Mouse (Mus musculus) liver, embryonic 14.5 days (tissue): ENCODE results near the gene Myt1l. TPM values are rescaled to one million over a fixed set of nuclear protein-coding genes. Genes with fewer than 3 reads are reported as not detected.

Experiments used
- ATAC-seq: fragments of 200-750 bp; cut with Nextera tagmentation; 2 replicates; pipeline ENCODE4 v1.8.0; 2017; ENCODE audit warnings: moderate number of reproducible peaks, mild to moderate bottlenecking, moderate library complexity; ENCODE audit not compliant: insufficient read depth
- DNase-seq, 3 experiments: peaks; one replicate each; pipeline ENCODE4 v3.0.0-alpha.2; 2012 to 2013; ENCODE audit warnings: low read depth in 3 of 3, low spot score in 3 of 3
- H3K27ac ChIP-seq: fragments of 300-500 bp; sonication (generic); 2 replicates; pipeline ENCODE4 v1.5.1; 2014; ENCODE audit warnings: moderate library complexity, mild to moderate bottlenecking, control low read depth, inconsistent platforms
- H3K27me3 ChIP-seq: fragments of 300-500 bp; sonication (generic); 2 replicates; pipeline ENCODE4 v1.6.1; 2014; ENCODE audit warnings: mild to moderate bottlenecking, low read length, moderate library complexity; ENCODE audit not compliant: control insufficient read depth, insufficient read depth
- H3K36me3 ChIP-seq: fragments of 300-500 bp; sonication (generic); replicated peaks from 2 replicates; pipeline ENCODE4 v1.6.1; 2014; ENCODE audit warnings: low read depth; ENCODE audit not compliant: control insufficient read depth, insufficient read depth
- H3K4me1 ChIP-seq, 2 experiments: fragments of 200-500 bp in 1 of 2; fragments of 300-500 bp in 1 of 2; sonication (generic) in 1 of 2; replicated peaks; 2 replicates each; pipeline ENCODE4 v1.6.1; 2012 to 2014; ENCODE audit warnings: antibody characterized with exemption in 1 of 2, inconsistent platforms in 1 of 2, low read length in 1 of 2; ENCODE audit not compliant: control insufficient read depth in 2 of 2, insufficient read depth in 2 of 2
- H3K4me2 ChIP-seq: fragments of 300-500 bp; sonication (generic); 2 replicates; pipeline ENCODE4 v1.6.1; 2014; ENCODE audit warnings: low read depth, mild to moderate bottlenecking, control low read depth, moderate library complexity
- H3K4me3 ChIP-seq, 2 experiments: fragments of 200-500 bp in 1 of 2; fragments of 300-500 bp in 1 of 2; sonication (generic) in 1 of 2; 2 replicates each; pipeline ENCODE4 v1.5.1; 2012 to 2014; ENCODE audit warnings: low read depth in 2 of 2, low read length in 2 of 2, mild to moderate bottlenecking in 2 of 2, control low read depth in 1 of 2, inconsistent platforms in 1 of 2, moderate library complexity in 1 of 2; ENCODE audit not compliant: insufficient read depth in 1 of 2
- H3K9ac ChIP-seq: fragments of 300-500 bp; sonication (generic); replicated peaks from 2 replicates; pipeline ENCODE4 v1.6.1; 2014; ENCODE audit warnings: mild to moderate bottlenecking, control low read depth, moderate library complexity
- H3K9me3 ChIP-seq: fragments of 300-500 bp; sonication (generic); 2 replicates; pipeline ENCODE4 v1.6.1; 2016; ENCODE audit warnings: low read length, mixed read lengths; ENCODE audit not compliant: control insufficient read depth
- CTCF ChIP-seq: IDR thresholded peaks from 2 replicates; pipeline ENCODE4 v1.5.1; 2016; ENCODE audit warnings: antibody characterized with exemption, low read depth, control low read depth
- EP300 ChIP-seq: IDR thresholded peaks from 2 replicates; pipeline ENCODE4 v1.6.1; 2016; ENCODE audit warnings: antibody characterized with exemption, low read depth
- WGBS: fragments of 180-500 bp; shearing (Covaris S2); extraction: QIAGEN DNeasy Blood & Tissue Kit; methylation state at CpG from one replicate; pipeline ENCODE4 v1.1.7; 2014; ENCODE audit not compliant: insufficient replicate concordance; 5-methylcytosine and 5-hydroxymethylcytosine counted together
- polyA plus RNA-seq, 2 experiments: library from polyadenylated mRNA; depleted of rRNA in 1 of 2; stranded (reverse) in 1 of 2; unstranded in 1 of 2; fragments of >200 nt; fragmentation: Nextera tagmentation in 1 of 2; extraction: Ambion mirVana in 1 of 2; gene quantifications; 2 replicates each; pipeline versions ENCODE4 v1.2.1 to v1.2.3; 2012 to 2014

Myt1l gene
- polyA plus RNA-seq, 2 experiments = not detected

- Histone ChIP-seq H3K4me1 (no peaks in the 10 kb centered on the region), H3K4me2 (no peak overlapping the region), H3K4me3 (no peak overlapping the region), H3K27ac (no peak overlapping the region), H3K9ac (no peak overlapping the region), H3K36me3 (no peaks in the 10 kb centered on the region), H3K9me3 (no peaks in the 10 kb centered on the region), H3K27me3 (no peaks in the 10 kb centered on the region)
- ATAC-seq = no peak
- 58% methylated on average over 2 of the region's 2 CpGs for WGBS
- TF ChIP-seq CTCF = 0 out of 2 replicates have a peak, but pooled peaks have one; percentile 4
- no peak for TF ChIP-seq EP300
- DNase-seq = no peak
Measured at GRCm38 (mm10) chr12:29561222-29561621, 33.0 kb downstream of the Myt1l start.

GRCm38 (mm10) chr12:29569311-29569710, 41.1 kb downstream of the Myt1l start:
- Histone ChIP-seq H3K9ac (no peak overlapping the region), H3K27me3 (no peaks in the 10 kb centered on the region), H3K9me3 (no peaks in the 10 kb centered on the region), H3K36me3 (no peaks in the 10 kb centered on the region), H3K4me2 (no peak overlapping the region), H3K4me3 (no peak overlapping the region), H3K4me1 (no peaks in the 10 kb centered on the region), H3K27ac (no peak overlapping the region)
- 19% methylated on average over 7 of the region's 7 CpGs for WGBS
- DNase-seq = no peak
- ATAC-seq = no peak
- TF ChIP-seq EP300 = no peak
- TF ChIP-seq CTCF = no peak

- Histone ChIP-seq H3K4me3 (no peak overlapping the region), H3K9ac (no peak overlapping the region), H3K36me3 (no peaks in the 10 kb centered on the region), H3K9me3 (no peaks in the 10 kb centered on the region), H3K27ac (no peak overlapping the region), H3K27me3 (no peaks in the 10 kb centered on the region), H3K4me2 (no peak overlapping the region), H3K4me1 (no peaks in the 10 kb centered on the region)
- TF ChIP-seq EP300 (no peak), CTCF (no peak)
- ATAC-seq = no peak
- 64% methylated on average over 6 of the region's 6 CpGs for WGBS
- DNase-seq = no peak
Measured at GRCm38 (mm10) chr12:29570351-29570750, 42.2 kb downstream of the Myt1l start.

GRCm38 (mm10) chr12:29571613-29572012, 43.4 kb downstream of the Myt1l start:
- no peak for TF ChIP-seq CTCF
- TF ChIP-seq EP300 = no peak
- Histone ChIP-seq H3K36me3 (no peaks in the 10 kb centered on the region), H3K27me3 (no peaks in the 10 kb centered on the region), H3K27ac (no peak overlapping the region), H3K4me3 (no peak overlapping the region), H3K4me2 (no peak overlapping the region), H3K4me1 (no peaks in the 10 kb centered on the region), H3K9ac (no peak overlapping the region), H3K9me3 (no peaks in the 10 kb centered on the region)
- no peak for ATAC-seq
- DNase-seq = no peak
- 63% methylated on average over 5 of the region's 5 CpGs for WGBS

- TF ChIP-seq EP300 (no peak), CTCF (no peak)
- H3K9me3 ChIP-seq = no peaks in the 10 kb centered on the region
- H3K4me3 ChIP-seq = no peak overlapping the region
- H3K36me3 ChIP-seq = no peaks in the 10 kb centered on the region
- WGBS = 50% methylated on average over 1 of the region's 1 CpGs
- DNase-seq (no peak), ATAC-seq (no peak)
- no peak overlapping the region for H3K4me2 ChIP-seq
- no peaks in the 10 kb centered on the region for H3K4me1 ChIP-seq
- no peaks in the 10 kb centered on the region for H3K27me3 ChIP-seq
- H3K27ac ChIP-seq = no peak overlapping the region
- no peak overlapping the region for H3K9ac ChIP-seq
Measured at GRCm38 (mm10) chr12:29593787-29594186, 65.6 kb downstream of the Myt1l start.

- 28% methylated on average over 6 of the region's 6 CpGs for WGBS
- H3K9me3 ChIP-seq = no peaks in the 10 kb centered on the region
- H3K4me3 ChIP-seq = no peak overlapping the region
- no peaks in the 10 kb centered on the region for H3K36me3 ChIP-seq
- no peak overlapping the region for H3K9ac ChIP-seq
- ATAC-seq = no peak
- no peaks in the 10 kb centered on the region for H3K27me3 ChIP-seq
- H3K4me1 ChIP-seq = no peaks in the 10 kb centered on the region
- TF ChIP-seq EP300 (no peak), CTCF (no peak)
- no peak overlapping the region for H3K27ac ChIP-seq
- DNase-seq = no peak
- H3K4me2 ChIP-seq = no peak overlapping the region
Measured at GRCm38 (mm10) chr12:29599916-29600315, 71.7 kb downstream of the Myt1l start.
